Mouse (Mus musculus): ENCODE data around the gene St13. TPM values are rescaled to one million over a fixed set of nuclear protein-coding genes. Genes with fewer than 3 reads are reported as not detected.

The St13 gene
- polyA plus RNA-seq, 1 experiment from 2014 or later: 196 TPM

Other genes with a start within 250 kb of the St13 start
- gene Mrtfa, start 209.3 kb downstream of the St13 start, polyA plus RNA-seq (2015; fragmentation: Nextera tagmentation; extraction: Ambion mirVana): 29.4 and 29.7 TPM in 2 replicates
- 5.6 and 5.7 TPM in 2 replicates for gene Mchr1, start 164.6 kb downstream of the St13 start, polyA plus RNA-seq (2015; fragmentation: Nextera tagmentation; extraction: Ambion mirVana)
- 123 and 125 TPM in 2 replicates for gene Slc25a17, start 39.3 kb downstream of the St13 start, polyA plus RNA-seq (2015; fragmentation: Nextera tagmentation; extraction: Ambion mirVana)
- 8.6 and 9.9 TPM in 2 replicates for gene Xpnpep3, start 61 bp upstream of the St13 start, polyA plus RNA-seq (2015; fragmentation: Nextera tagmentation; extraction: Ambion mirVana)
- gene Dnajb7, start 8.2 kb upstream of the St13 start, polyA plus RNA-seq (2015; fragmentation: Nextera tagmentation; extraction: Ambion mirVana): 1.3 and 1.9 TPM in 2 replicates
- 378 and 408 TPM in 2 replicates for gene Rbx1, start 66.2 kb upstream of the St13 start, polyA plus RNA-seq (2015; fragmentation: Nextera tagmentation; extraction: Ambion mirVana)
- 19.5 and 21.9 TPM in 2 replicates for gene Ep300, start 185.3 kb upstream of the St13 start, polyA plus RNA-seq (2015; fragmentation: Nextera tagmentation; extraction: Ambion mirVana)

All from hindbrain, embryonic 15.5 days (tissue).